Mouse (Mus musculus) lung, embryonic 16.5 days (tissue): ENCODE data around the gene Lhx2. TPM values are rescaled to one million over a fixed set of nuclear protein-coding genes. Genes with fewer than 3 reads are reported as not detected.

Experiments used
- ATAC-seq: fragments of 200-750 bp; cut with Nextera tagmentation; 2 replicates; pipeline ENCODE4 v1.8.0; 2017; ENCODE audit warnings: low read depth, mild to moderate bottlenecking, moderate library complexity
- H3K27ac ChIP-seq: fragments of 300-500 bp; sonication (generic); 2 replicates; pipeline ENCODE4 v1.5.1; 2014; ENCODE audit warnings: mild to moderate bottlenecking, control low read depth, low read length
- H3K27me3 ChIP-seq: fragments of 300-500 bp; sonication (generic); 2 replicates; pipeline ENCODE4 v1.6.1; 2014; ENCODE audit warnings: low read depth, low read length, mixed read lengths; ENCODE audit not compliant: control insufficient read depth, insufficient read depth
- H3K36me3 ChIP-seq: fragments of 300-500 bp; sonication (generic); 2 replicates; pipeline ENCODE4 v1.6.1; 2014; ENCODE audit warnings: low read length; ENCODE audit not compliant: control insufficient read depth, insufficient read depth
- H3K4me1 ChIP-seq: fragments of 300-500 bp; sonication (generic); replicated peaks from 2 replicates; pipeline ENCODE4 v1.6.1; 2014; ENCODE audit warnings: low read length, mixed read lengths; ENCODE audit not compliant: control insufficient read depth, insufficient read depth
- H3K4me2 ChIP-seq: fragments of 300-500 bp; sonication (generic); 2 replicates; pipeline ENCODE4 v1.6.1; 2014; ENCODE audit warnings: low read depth, low read length, control low read depth
- H3K4me3 ChIP-seq: fragments of 300-500 bp; sonication (generic); 2 replicates; pipeline ENCODE4 v1.5.1; 2014; ENCODE audit warnings: mild to moderate bottlenecking, low read length, control low read depth
- H3K9ac ChIP-seq: fragments of 300-500 bp; sonication (generic); 2 replicates; pipeline ENCODE4 v1.6.1; 2014; ENCODE audit warnings: low read length, control low read depth
- H3K9me3 ChIP-seq: fragments of 300-500 bp; sonication (generic); 2 replicates; pipeline ENCODE4 v1.6.1; 2016; ENCODE audit warnings: low read length; ENCODE audit not compliant: control insufficient read depth
- WGBS: fragments of 180-500 bp; shearing (Covaris S2); extraction: QIAGEN DNeasy Blood & Tissue Kit; methylation state at CpG from one replicate; pipeline ENCODE4 v1.1.7; 2014; 5-methylcytosine and 5-hydroxymethylcytosine counted together
- polyA plus RNA-seq: library from polyadenylated mRNA; unstranded; fragments of >200 nt; fragmentation: Nextera tagmentation; extraction: Ambion mirVana; gene quantifications from 2 replicates; pipeline ENCODE4 v1.2.1, GENCODE M21; 2015

Gene Lhx2
- polyA plus RNA-seq, 1 experiment from 2014 or later, result not detected

- WGBS, result 29% methylated on average over 11 of the region's 11 CpGs
- ATAC-seq, result no peak
- Histone ChIP-seq H3K4me1 (no peaks in the 10 kb centered on the region), H3K9me3 (no peaks in the 10 kb centered on the region), H3K27ac (no peak overlapping the region), H3K4me3 (no peak overlapping the region), H3K36me3 (no peaks in the 10 kb centered on the region), H3K4me2 (no peak overlapping the region), H3K9ac (no peak overlapping the region), H3K27me3 (no peaks in the 10 kb centered on the region)
These were observed 73.6 kb downstream of the Lhx2 start for GRCm38 (mm10) chr2:38412599-38413177.

GRCm38 (mm10) chr2:38417970-38418369 lies 78.9 kb downstream of the Lhx2 start:
- Histone ChIP-seq H3K27ac (no peak overlapping the region), H3K4me3 (no peak overlapping the region), H3K4me1 (no peaks in the 10 kb centered on the region), H3K9me3 (no peaks in the 10 kb centered on the region), H3K27me3 (no peaks in the 10 kb centered on the region), H3K9ac (no peak overlapping the region), H3K4me2 (no peak overlapping the region), H3K36me3 (no peaks in the 10 kb centered on the region)
- ATAC-seq, result peak; percentile 34; the same call in 1 of the 2 replicates
- WGBS, result 18% methylated on average over 4 of the region's 4 CpGs

Other genes with a start within 250 kb of the Lhx2 start
- 11.0 and 11.7 TPM in 2 replicates for gene Dennd1a, start 51.9 kb upstream of the Lhx2 start, polyA plus RNA-seq
- gene Nek6, start 172.4 kb downstream of the Lhx2 start, polyA plus RNA-seq, result 117 and 122 TPM in 2 replicates